Mouse (Mus musculus): ENCODE data around the gene 5730522E02Rik. TPM values are rescaled to one million over a fixed set of nuclear protein-coding genes. Genes with fewer than 3 reads are reported as not detected.

5730522E02Rik gene
- polyA plus RNA-seq, 1 experiment from 2014 or later: 12.8 TPM

- H3K27ac ChIP-seq (ENCODE audit: low read length): no peak overlapping the region
- H3K27me3 ChIP-seq (ENCODE audit: control insufficient read depth, insufficient read depth, low read depth, low read length): no peaks in the 10 kb centered on the region
- WGBS: 45% methylated on average over 7 of the region's 7 CpGs
- H3K9ac ChIP-seq (ENCODE audit: low read depth, low read length): no peak overlapping the region
- no peaks in the 10 kb centered on the region for H3K36me3 ChIP-seq (ENCODE audit: control insufficient read depth, insufficient read depth, low read length)
- H3K4me1 ChIP-seq (ENCODE audit: control insufficient read depth, insufficient read depth, low read length): no peaks in the 10 kb centered on the region
- H3K4me3 ChIP-seq (ENCODE audit: low read depth, low read length): no peak overlapping the region
- H3K4me2 ChIP-seq (ENCODE audit: low read length): no peak overlapping the region
- H3K9me3 ChIP-seq (replicated peaks; ENCODE audit: control insufficient read depth, low read length, poor library complexity, severe bottlenecking): no peaks in the 10 kb centered on the region
- ATAC-seq: no peak
Observed at GRCm38 (mm10) chr11:26086679-26087078, 123.9 kb downstream of the 5730522E02Rik start.

GRCm38 (mm10) chr11:26085380-26086035 lies 125.1 kb downstream of the 5730522E02Rik start:
- H3K27ac ChIP-seq (ENCODE audit: low read length): no peak overlapping the region
- WGBS: 60% methylated on average over 6 of the region's 6 CpGs
- H3K4me3 ChIP-seq (ENCODE audit: low read depth, low read length): no peak overlapping the region
- no peaks in the 10 kb centered on the region for H3K4me1 ChIP-seq (ENCODE audit: control insufficient read depth, insufficient read depth, low read length)
- no peak overlapping the region for H3K4me2 ChIP-seq (ENCODE audit: low read length)
- no peaks in the 10 kb centered on the region for H3K27me3 ChIP-seq (ENCODE audit: control insufficient read depth, insufficient read depth, low read depth, low read length)
- H3K9me3 ChIP-seq (replicated peaks; ENCODE audit: control insufficient read depth, low read length, poor library complexity, severe bottlenecking): no peaks in the 10 kb centered on the region
- no peak for ATAC-seq
- no peaks in the 10 kb centered on the region for H3K36me3 ChIP-seq (ENCODE audit: control insufficient read depth, insufficient read depth, low read length)
- no peak overlapping the region for H3K9ac ChIP-seq (ENCODE audit: low read depth, low read length)

- no peak overlapping the region for H3K4me3 ChIP-seq (ENCODE audit: low read depth, low read length)
- no peaks in the 10 kb centered on the region for H3K9me3 ChIP-seq (replicated peaks; ENCODE audit: control insufficient read depth, low read length, poor library complexity, severe bottlenecking)
- WGBS: 82% methylated on average over 2 of the region's 2 CpGs
- H3K9ac ChIP-seq (ENCODE audit: low read depth, low read length): no peak overlapping the region
- H3K27me3 ChIP-seq (ENCODE audit: control insufficient read depth, insufficient read depth, low read depth, low read length): no peaks in the 10 kb centered on the region
- H3K36me3 ChIP-seq (ENCODE audit: control insufficient read depth, insufficient read depth, low read length): no peaks in the 10 kb centered on the region
- ATAC-seq: no peak
- H3K4me1 ChIP-seq (ENCODE audit: control insufficient read depth, insufficient read depth, low read length): peaks cover 4% of the 10 kb centered on the region; the same call in 1 of the 2 replicates
- no peak overlapping the region for H3K27ac ChIP-seq (ENCODE audit: low read length)
- no peak overlapping the region for H3K4me2 ChIP-seq (ENCODE audit: low read length)
Observed at GRCm38 (mm10) chr11:26076335-26076734, 134.2 kb downstream of the 5730522E02Rik start.

- Histone ChIP-seq H3K27me3 (ENCODE audit: control insufficient read depth, insufficient read depth, low read depth, low read length) (no peaks in the 10 kb centered on the region), H3K27ac (ENCODE audit: low read length) (no peak overlapping the region), H3K9me3 (replicated peaks; ENCODE audit: control insufficient read depth, low read length, poor library complexity, severe bottlenecking) (no peaks in the 10 kb centered on the region), H3K4me2 (ENCODE audit: low read length) (no peak overlapping the region), H3K36me3 (ENCODE audit: control insufficient read depth, insufficient read depth, low read length) (no peaks in the 10 kb centered on the region), H3K4me1 (ENCODE audit: control insufficient read depth, insufficient read depth, low read length) (peaks cover 4% of the 10 kb centered on the region; the same call in 1 of the 2 replicates), H3K9ac (ENCODE audit: low read depth, low read length) (no peak overlapping the region), H3K4me3 (ENCODE audit: low read depth, low read length) (no peak overlapping the region)
- 72% methylated on average over 6 of the region's 6 CpGs for WGBS
- no peak for ATAC-seq
Observed at GRCm38 (mm10) chr11:26075536-26075935, 135.0 kb downstream of the 5730522E02Rik start.

GRCm38 (mm10) chr11:26073638-26074294 lies 136.8 kb downstream of the 5730522E02Rik start:
- 40% methylated on average over 8 of the region's 8 CpGs for WGBS
- H3K27ac ChIP-seq (ENCODE audit: low read length): no peak overlapping the region

GRCm38 (mm10) chr11:26072101-26072500 lies 138.5 kb downstream of the 5730522E02Rik start:
- Histone ChIP-seq H3K4me2 (ENCODE audit: low read length) (no peak overlapping the region), H3K36me3 (ENCODE audit: control insufficient read depth, insufficient read depth, low read length) (no peaks in the 10 kb centered on the region), H3K4me1 (ENCODE audit: control insufficient read depth, insufficient read depth, low read length) (peaks cover 4% of the 10 kb centered on the region; the same call in 1 of the 2 replicates), H3K27me3 (ENCODE audit: control insufficient read depth, insufficient read depth, low read depth, low read length) (no peaks in the 10 kb centered on the region), H3K9me3 (replicated peaks; ENCODE audit: control insufficient read depth, low read length, poor library complexity, severe bottlenecking) (no peaks in the 10 kb centered on the region), H3K9ac (ENCODE audit: low read depth, low read length) (no peak overlapping the region), H3K4me3 (ENCODE audit: low read depth, low read length) (no peak overlapping the region), H3K27ac (ENCODE audit: low read length) (no peak overlapping the region)
- WGBS: 48% methylated on average over 4 of the region's 4 CpGs
- no peak for ATAC-seq

More at GRCm38 (mm10) chr11:26073638-26074294, 136.8 kb downstream of the 5730522E02Rik start:
- H3K27me3 ChIP-seq (ENCODE audit: control insufficient read depth, insufficient read depth, low read depth, low read length): no peaks in the 10 kb centered on the region
- peaks cover 4% of the 10 kb centered on the region; the same call in 1 of the 2 replicates for H3K4me1 ChIP-seq (ENCODE audit: control insufficient read depth, insufficient read depth, low read length)
- peak; percentile 95 for ATAC-seq
- H3K4me2 ChIP-seq (ENCODE audit: low read length): no peak overlapping the region
- no peaks in the 10 kb centered on the region for H3K9me3 ChIP-seq (replicated peaks; ENCODE audit: control insufficient read depth, low read length, poor library complexity, severe bottlenecking)
- no peak overlapping the region for H3K9ac ChIP-seq (ENCODE audit: low read depth, low read length)
- H3K4me3 ChIP-seq (ENCODE audit: low read depth, low read length): no peak overlapping the region
- H3K36me3 ChIP-seq (ENCODE audit: control insufficient read depth, insufficient read depth, low read length): no peaks in the 10 kb centered on the region

- no peaks in the 10 kb centered on the region for H3K36me3 ChIP-seq (ENCODE audit: control insufficient read depth, insufficient read depth, low read length)
- no peak overlapping the region for H3K4me2 ChIP-seq (ENCODE audit: low read length)
- no peak overlapping the region for H3K27ac ChIP-seq (ENCODE audit: low read length)
- H3K9me3 ChIP-seq (replicated peaks; ENCODE audit: control insufficient read depth, low read length, poor library complexity, severe bottlenecking): no peaks in the 10 kb centered on the region
- 19% methylated on average over 2 of the region's 2 CpGs for WGBS
- H3K27me3 ChIP-seq (ENCODE audit: control insufficient read depth, insufficient read depth, low read depth, low read length): no peaks in the 10 kb centered on the region
- no peak overlapping the region for H3K4me3 ChIP-seq (ENCODE audit: low read depth, low read length)
- peaks cover 14% of the 10 kb centered on the region for H3K4me1 ChIP-seq (ENCODE audit: control insufficient read depth, insufficient read depth, low read length)
- peak; percentile 45; the same call in 1 of the 2 replicates for ATAC-seq
- no peak overlapping the region for H3K9ac ChIP-seq (ENCODE audit: low read depth, low read length)
Observed at GRCm38 (mm10) chr11:26063252-26063651, 147.3 kb downstream of the 5730522E02Rik start.

GRCm38 (mm10) chr11:26061471-26062137 lies 149.0 kb downstream of the 5730522E02Rik start:
- no peaks in the 10 kb centered on the region for H3K9me3 ChIP-seq (replicated peaks; ENCODE audit: control insufficient read depth, low read length, poor library complexity, severe bottlenecking)
- no peak overlapping the region; the same call in 1 of the 2 replicates for H3K27ac ChIP-seq (ENCODE audit: low read length)
- ATAC-seq: peak; percentile 60; the same call in 1 of the 2 replicates
- no peak overlapping the region for H3K9ac ChIP-seq (ENCODE audit: low read depth, low read length)
- 39% methylated on average over 8 of the region's 8 CpGs for WGBS
- H3K4me1 ChIP-seq (ENCODE audit: control insufficient read depth, insufficient read depth, low read length): peaks cover 14% of the 10 kb centered on the region
- H3K4me2 ChIP-seq (ENCODE audit: low read length): no peak overlapping the region
- H3K4me3 ChIP-seq (ENCODE audit: low read depth, low read length): no peak overlapping the region
- H3K27me3 ChIP-seq (ENCODE audit: control insufficient read depth, insufficient read depth, low read depth, low read length): no peaks in the 10 kb centered on the region
- H3K36me3 ChIP-seq (ENCODE audit: control insufficient read depth, insufficient read depth, low read length): no peaks in the 10 kb centered on the region

GRCm38 (mm10) chr11:26013527-26013926 lies 197.0 kb downstream of the 5730522E02Rik start:
- 81% methylated on average over 2 of the region's 2 CpGs for WGBS
- H3K27me3 ChIP-seq (ENCODE audit: control insufficient read depth, insufficient read depth, low read depth, low read length): no peaks in the 10 kb centered on the region
- no peak for ATAC-seq
- no peaks in the 10 kb centered on the region for H3K9me3 ChIP-seq (replicated peaks; ENCODE audit: control insufficient read depth, low read length, poor library complexity, severe bottlenecking)
- no peak overlapping the region for H3K4me3 ChIP-seq (ENCODE audit: low read depth, low read length)
- no peaks in the 10 kb centered on the region for H3K36me3 ChIP-seq (ENCODE audit: control insufficient read depth, insufficient read depth, low read length)
- no peak overlapping the region for H3K4me2 ChIP-seq (ENCODE audit: low read length)
- H3K4me1 ChIP-seq (ENCODE audit: control insufficient read depth, insufficient read depth, low read length): no peaks in the 10 kb centered on the region
- H3K27ac ChIP-seq (ENCODE audit: low read length): no peak overlapping the region
- H3K9ac ChIP-seq (ENCODE audit: low read depth, low read length): no peak overlapping the region
